25 mouse cellular contexts compared by ENCODE assay signal in genomic region chr4:138067858-138068257, GRCm38 (mm10).
DNase-seq lines count a peak whose midpoint lies in the region; TF ChIP-seq lines count a peak whose summit lies in the region.
"Had no signal": no experiment of that assay in that cellular context is flagged by ENCODE, and none has a peak within 500 bp of the region (broad histone marks: within the 10 kb centered on the region; RNA-seq: fewer than 3 reads in every experiment).

No protein-coding gene starts in this region.

- TF ChIP-seq POLR2A in myocyte (IDR thresholded peaks at IDR 0.05; ENCODE audit: insufficient read length, low read depth): no peak

- peaks cover 27% of the 10 kb centered on the region for H3K4me1 ChIP-seq in brown adipose tissue, adult 24 weeks (ENCODE audit: control insufficient read depth, insufficient read depth, insufficient read length, low read length)
- H3K4me1 ChIP-seq: embryonic facial prominence, embryonic 10.5 days had no signal

- intact Hi-C loops in gastrocnemius, adult 2 months (cut with DNase I): no loop called here
- intact Hi-C loops in gastrocnemius, postnatal 14 days (cut with DNase I; ENCODE audit: low total_unique reads): no loop called here
- intact Hi-C loops in left cerebral cortex, adult 2 months (cut with DNase I): no loop called here

- H3K4me3 ChIP-seq in gastrocnemius, adult 2 months: peak overlapping the region; percentile 29
- no peak overlapping the region for H3K4me3 ChIP-seq in left cerebral cortex, adult 2 months
- H3K4me3 ChIP-seq in brown adipose tissue, adult 24 weeks (ENCODE audit: insufficient read depth, low read depth, low read length): no peak overlapping the region
- H3K4me3 ChIP-seq in myocyte: no peak overlapping the region
- H3K4me3 ChIP-seq: embryonic facial prominence, embryonic 10.5 days; embryonic facial prominence, embryonic 15.5 days; heart, embryonic 12.5 days; hindbrain, embryonic 13.5 days; megakaryocyte, embryonic 14.5 days; neural tube, embryonic 15.5 days had no signal

- H3K27ac ChIP-seq in gastrocnemius, adult 2 months: peak overlapping the region; percentile 96
- H3K27ac ChIP-seq in left cerebral cortex, adult 2 months: peak overlapping the region; percentile 79
- peak overlapping the region; percentile 28; the same call in 1 of the 2 replicates for H3K27ac ChIP-seq in brown adipose tissue, adult 24 weeks (replicated peaks; ENCODE audit: low read depth, low read length)
- H3K27ac ChIP-seq: embryonic facial prominence, embryonic 10.5 days; embryonic facial prominence, embryonic 15.5 days; hindbrain, embryonic 13.5 days; neural tube, embryonic 15.5 days had no signal

- H3K36me3 ChIP-seq in myocyte (ENCODE audit: control insufficient read depth, insufficient read depth): peaks cover 6% of the 10 kb centered on the region

- H3ac ChIP-seq in myocyte (ENCODE audit: control insufficient read depth, insufficient read length): no peak overlapping the region

- no peak for TF ChIP-seq CTCF in gastrocnemius, adult 2 months (IDR thresholded peaks at IDR 0.05)
- TF ChIP-seq CTCF in left cerebral cortex, adult 2 months (IDR thresholded peaks at IDR 0.05): no peak

- no peaks in the 10 kb centered on the region for H3K27me3 ChIP-seq in myocyte (ENCODE audit: control insufficient read depth, insufficient read depth, insufficient read length)
- H3K27me3 ChIP-seq: embryonic facial prominence, embryonic 15.5 days; heart, embryonic 12.5 days; hindbrain, embryonic 13.5 days; megakaryocyte, embryonic 14.5 days; neural tube, embryonic 15.5 days had no signal

- no peaks in the 10 kb centered on the region for H3K79me2 ChIP-seq in myocyte (ENCODE audit: control insufficient read depth, insufficient read depth)

- no peak for DNase-seq in gastrocnemius, adult 2 months
- DNase-seq in gastrocnemius, postnatal 14 days: no peak
- no peak for DNase-seq in left cerebral cortex, adult 2 months (ENCODE audit: extremely low spot score in 1 of 2, low spot score in 2 of 2)
- no peak for DNase-seq in left cerebral cortex, adult 11 months (ENCODE audit: low spot score)
- no peak for DNase-seq in adrenal gland, postnatal 25 days
- DNase-seq: adrenal gland, adult 8-10 months; B cell, adult 2 months; cerebellum, adult 18-20 months; heart, postnatal 4 days; kidney, postnatal 25 days; layer of hippocampus, postnatal 36 days; liver; lung, postnatal 36 days; midbrain, embryonic 14.5 days; spleen, adult 18-20 months; thymus, adult 18-20 months; thymus, postnatal 25 days had no signal

- peak overlapping the region; percentile 6 for H3K4me2 ChIP-seq in myocyte (ENCODE audit: low read depth)
- H3K4me2 ChIP-seq: embryonic facial prominence, embryonic 15.5 days; heart, embryonic 12.5 days; hindbrain, embryonic 13.5 days; neural tube, embryonic 15.5 days had no signal

TF ChIP-seq in myocyte, 11 proteins besides CTCF, POLR2A, EP300 and RAD21:
- TF ChIP-seq E2F4 (IDR thresholded peaks at IDR 0.05; ENCODE audit: insufficient read depth): no peak
- no peak for TF ChIP-seq USF1 (IDR thresholded peaks at IDR 0.05; ENCODE audit: low read depth)
- TF ChIP-seq MAX (IDR thresholded peaks at IDR 0.05; ENCODE audit: low read depth): no peak
- no peak for TF ChIP-seq TCF12 (IDR thresholded peaks at IDR 0.05; ENCODE audit: insufficient read depth, poor library complexity, severe bottlenecking)
- TF ChIP-seq TCF3 (IDR thresholded peaks at IDR 0.05; ENCODE audit: insufficient read length, low read depth): no peak
- no peak for TF ChIP-seq CEBPB (IDR thresholded peaks at IDR 0.05; ENCODE audit: insufficient read depth, poor library complexity, severe bottlenecking)
- no peak for TF ChIP-seq MYOG (IDR thresholded peaks at IDR 0.05; ENCODE audit: control insufficient read depth in 1 of 3, insufficient read depth in 1 of 3, insufficient read length in 2 of 3, low read depth in 2 of 3)
- no peak for TF ChIP-seq MYOD1 (IDR thresholded peaks at IDR 0.05; ENCODE audit: control insufficient read depth in 1 of 3, insufficient read length in 2 of 3, low read depth in 2 of 3)

Comparison
In these comparisons a context has a peak if more than half of its experiments do, and no peak if none do; other contexts are left out.
1. H3K27ac ChIP-seq: peak in every context shown above with its lines; median percentile 96 in gastrocnemius, adult 2 months; 79 in left cerebral cortex, adult 2 months; 28 in brown adipose tissue, adult 24 weeks.